Mouse (Mus musculus): ENCODE results near the gene Zfp369. TPM values are rescaled to one million over a fixed set of nuclear protein-coding genes. Genes with fewer than 3 reads are reported as not detected.

The Zfp369 gene
- polyA plus RNA-seq (2015; fragmentation: Nextera tagmentation; extraction: Ambion mirVana) = 17.6 and 19.4 TPM in 2 replicates

GRCm38 (mm10) chr13:65278383-65279341 lies at the start of gene Zfp369:
Gene Zfp369, plus strand, starts transcription at chr13:65278814.
- H3K36me3 ChIP-seq (ENCODE audit: poor library complexity, severe bottlenecking) = peaks cover 57% of the 10 kb centered on the region
- peak within 1 kb of the TSS; percentile 80 for H3K9ac ChIP-seq
- H3K27me3 ChIP-seq = no peaks in the 10 kb centered on the region
- peaks cover 44% of the 10 kb centered on the region for H3K9me3 ChIP-seq (replicated peaks)
- peak within 1 kb of the TSS; percentile 80 for H3K27ac ChIP-seq
- peak; percentile 98 for ATAC-seq
- under 1% methylated on average over 50 of the region's 50 CpGs for WGBS
- H3K4me3 ChIP-seq = peak within 1 kb of the TSS; percentile 67
- H3K4me2 ChIP-seq = peak within 1 kb of the TSS; percentile 63
- H3K4me1 ChIP-seq = peaks cover 6% of the 10 kb centered on the region; the same call in 1 of the 2 replicates

GRCm38 (mm10) chr13:65237211-65237610 lies 41.4 kb upstream of the Zfp369 start:
- no peaks in the 10 kb centered on the region for H3K27me3 ChIP-seq
- peaks cover 8% of the 10 kb centered on the region for H3K4me1 ChIP-seq
- 78% methylated on average over 9 of the region's 9 CpGs for WGBS
- ATAC-seq = no peak
- H3K9ac ChIP-seq = no peak overlapping the region
- no peak overlapping the region for H3K27ac ChIP-seq
- H3K4me3 ChIP-seq = no peak overlapping the region
- peaks cover 16% of the 10 kb centered on the region; the same call in 1 of the 2 replicates for H3K9me3 ChIP-seq (replicated peaks)
- H3K36me3 ChIP-seq (ENCODE audit: poor library complexity, severe bottlenecking) = no peaks in the 10 kb centered on the region
- H3K4me2 ChIP-seq = no peak overlapping the region

DNA sequence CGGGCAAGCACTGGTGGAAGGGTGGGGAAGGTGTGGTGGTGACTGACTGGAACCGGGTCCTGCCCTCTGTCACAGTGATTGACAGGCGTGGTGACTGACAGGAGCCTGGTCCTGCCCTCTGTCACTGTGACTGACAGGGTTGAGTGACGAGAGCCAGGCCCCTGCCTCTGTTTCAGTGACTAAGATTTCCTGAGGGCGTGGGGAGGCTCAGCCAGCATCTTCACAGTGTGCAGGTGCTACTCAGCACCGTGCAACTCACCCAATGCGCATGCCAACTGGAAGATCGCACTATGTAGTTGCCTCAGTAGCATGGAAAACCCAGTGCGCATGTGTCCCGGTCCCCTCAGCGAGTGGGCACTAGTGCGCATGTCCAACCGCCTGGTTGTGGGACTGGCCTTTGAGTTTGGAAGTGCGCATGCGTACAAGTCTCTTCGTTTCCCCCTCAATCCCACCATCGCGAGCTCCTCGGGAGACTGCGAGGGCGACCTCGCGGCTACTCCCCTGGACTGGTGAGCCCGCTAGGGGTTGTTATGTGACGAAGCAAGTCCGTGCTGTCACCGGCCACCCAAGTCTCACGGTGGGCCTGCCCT lies 38.0 kb upstream of the Zfp369 start:
- Histone ChIP-seq H3K9ac (peak overlapping the region; percentile 70), H3K27ac (peak overlapping the region; percentile 86), H3K4me3 (peak overlapping the region; percentile 75), H3K9me3 (replicated peaks) (peaks cover 42% of the 10 kb centered on the region), H3K4me2 (peak overlapping the region; percentile 93), H3K4me1 (peaks cover 15% of the 10 kb centered on the region), H3K27me3 (no peaks in the 10 kb centered on the region), H3K36me3 (ENCODE audit: poor library complexity, severe bottlenecking) (peaks cover 14% of the 10 kb centered on the region)
- ATAC-seq = peak; percentile 96
- WGBS = under 1% methylated on average over 28 of the region's 28 CpGs

DNA sequence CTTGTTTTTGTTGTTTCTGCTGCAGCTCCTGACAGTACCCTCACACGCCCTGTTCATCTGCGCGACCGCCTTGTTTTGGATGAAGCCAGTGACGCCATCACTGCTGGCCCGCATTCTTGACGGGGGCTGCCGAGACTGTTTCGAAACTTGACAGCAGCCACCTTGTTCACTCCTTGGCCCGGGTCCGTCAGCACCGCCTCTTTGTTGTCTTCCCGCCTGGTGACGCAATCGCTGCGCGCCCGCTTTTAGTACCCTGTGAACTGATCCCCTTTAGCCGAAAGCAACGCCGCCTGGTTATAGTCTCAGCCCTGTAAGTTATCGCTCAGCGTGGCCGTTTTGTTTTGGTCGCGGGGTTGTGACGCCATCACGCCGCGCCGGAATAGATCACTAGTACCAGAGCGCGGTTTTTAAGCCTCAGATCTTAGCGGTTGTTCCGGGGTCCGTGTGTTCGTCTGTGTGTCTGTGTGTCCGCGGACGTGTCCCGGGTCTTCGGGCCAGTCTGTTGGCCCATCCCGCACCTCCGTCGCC lies 37.5 kb upstream of the Zfp369 start:
- peaks cover 20% of the 10 kb centered on the region for H3K36me3 ChIP-seq (ENCODE audit: poor library complexity, severe bottlenecking)
- H3K4me1 ChIP-seq = peaks cover 15% of the 10 kb centered on the region
- H3K4me2 ChIP-seq = peak overlapping the region; percentile 93
- H3K27me3 ChIP-seq = no peaks in the 10 kb centered on the region
- under 1% methylated on average over 45 of the region's 45 CpGs for WGBS
- peak overlapping the region; percentile 86 for H3K27ac ChIP-seq
- ATAC-seq = peak; percentile 85
- peaks cover 47% of the 10 kb centered on the region for H3K9me3 ChIP-seq (replicated peaks)
- peak overlapping the region; percentile 70 for H3K9ac ChIP-seq
- H3K4me3 ChIP-seq = peak overlapping the region; percentile 75

DNA sequence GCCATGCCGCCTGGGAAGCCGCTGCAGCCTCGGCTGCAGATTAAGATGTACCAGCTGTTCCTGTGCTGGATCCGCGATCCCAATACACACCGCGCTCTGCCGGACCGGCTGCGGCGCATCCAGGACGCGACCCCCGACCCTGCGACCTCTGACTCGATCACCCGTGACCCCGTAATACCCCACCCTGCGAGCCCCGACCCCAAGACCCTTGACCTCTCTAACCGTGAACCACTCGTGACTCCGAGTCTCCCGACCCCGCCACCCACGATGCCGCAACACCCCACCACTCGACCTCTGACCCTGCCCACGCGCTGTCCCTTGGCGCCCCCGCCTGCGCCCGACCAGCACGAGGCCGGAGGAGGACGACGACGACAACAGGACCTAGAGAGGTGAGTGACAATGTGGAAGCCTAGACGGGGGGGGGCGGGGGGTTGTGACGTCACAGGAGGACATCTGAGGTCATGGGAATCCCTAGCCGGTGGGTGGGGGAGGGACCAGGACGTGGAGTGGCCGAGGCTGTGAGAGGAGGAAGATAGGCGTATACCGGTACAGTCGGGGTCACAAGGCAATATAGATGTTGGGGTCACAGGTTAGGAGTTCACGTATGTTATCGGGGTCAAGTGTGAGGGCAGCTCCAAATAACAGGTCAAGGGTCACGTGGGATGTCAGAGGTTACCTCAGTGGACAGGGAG lies 36.8 kb upstream of the Zfp369 start:
- Histone ChIP-seq H3K4me1 (peaks cover 15% of the 10 kb centered on the region), H3K36me3 (ENCODE audit: poor library complexity, severe bottlenecking) (peaks cover 21% of the 10 kb centered on the region), H3K9ac (peak overlapping the region; percentile 70), H3K27ac (peak overlapping the region; percentile 86), H3K9me3 (replicated peaks) (peaks cover 44% of the 10 kb centered on the region), H3K4me3 (peak overlapping the region; percentile 75), H3K27me3 (no peaks in the 10 kb centered on the region), H3K4me2 (peak overlapping the region; percentile 93)
- WGBS = 4% methylated on average over 51 of the region's 51 CpGs
- ATAC-seq = no peak

DNA sequence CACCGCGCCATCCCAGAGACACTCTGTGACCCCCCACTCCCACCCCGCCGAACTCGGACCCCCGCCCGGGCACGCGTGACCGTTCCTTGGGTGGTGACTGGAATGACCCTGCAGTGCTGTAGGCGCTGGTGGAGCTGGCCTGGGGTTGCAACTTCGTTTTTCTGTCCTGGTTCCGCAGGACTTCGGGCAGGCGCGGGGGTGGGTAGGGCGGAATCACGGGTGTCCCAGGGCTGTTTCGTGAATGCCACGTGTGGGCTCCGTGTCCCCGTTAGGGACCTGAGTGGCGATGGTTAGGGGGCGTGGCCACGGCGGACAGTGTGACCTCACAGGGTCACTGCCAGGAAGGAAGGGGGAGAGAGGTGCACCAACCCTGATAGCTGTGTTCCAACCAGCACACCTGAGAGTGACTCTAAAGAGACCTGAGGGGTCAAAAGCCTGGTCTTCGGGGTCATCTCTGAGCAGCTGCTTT lies 36.3 kb upstream of the Zfp369 start:
- H3K9me3 ChIP-seq (replicated peaks) = peaks cover 38% of the 10 kb centered on the region
- H3K4me1 ChIP-seq = peaks cover 15% of the 10 kb centered on the region
- H3K9ac ChIP-seq = peak overlapping the region; percentile 70; the same call in 1 of the 2 replicates
- peaks cover 22% of the 10 kb centered on the region for H3K36me3 ChIP-seq (ENCODE audit: poor library complexity, severe bottlenecking)
- ATAC-seq = no peak
- no peak overlapping the region for H3K27ac ChIP-seq
- H3K4me3 ChIP-seq = peak overlapping the region; percentile 75
- WGBS = 45% methylated on average over 27 of the region's 27 CpGs
- H3K27me3 ChIP-seq = no peaks in the 10 kb centered on the region
- peak overlapping the region; percentile 93 for H3K4me2 ChIP-seq

DNA sequence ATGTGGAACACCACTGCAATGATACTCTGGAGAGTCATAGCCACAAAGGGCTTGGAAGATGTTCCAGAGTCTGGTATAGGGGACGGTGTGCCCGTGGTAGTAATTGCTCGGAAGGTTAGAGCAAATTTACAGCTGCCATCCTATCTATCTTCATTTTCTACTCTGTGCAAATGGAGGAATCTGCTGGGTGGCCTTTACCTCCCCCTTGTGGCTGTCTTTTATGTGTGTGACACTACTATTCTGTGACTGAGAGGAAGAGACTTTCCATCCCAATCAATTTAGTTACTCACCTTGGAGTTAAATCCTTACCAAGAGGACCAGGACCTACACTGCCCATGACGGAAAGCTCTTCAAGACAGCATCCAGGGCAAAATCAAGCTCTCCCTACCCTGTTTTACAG lies 35.3 kb upstream of the Zfp369 start:
- no peaks in the 10 kb centered on the region for H3K27me3 ChIP-seq
- peaks cover 29% of the 10 kb centered on the region for H3K36me3 ChIP-seq (ENCODE audit: poor library complexity, severe bottlenecking)
- no peak for ATAC-seq
- H3K9me3 ChIP-seq (replicated peaks) = peaks cover 35% of the 10 kb centered on the region
- H3K9ac ChIP-seq = no peak overlapping the region
- H3K27ac ChIP-seq = no peak overlapping the region
- H3K4me3 ChIP-seq = no peak overlapping the region
- 97% methylated on average over 4 of the region's 4 CpGs for WGBS
- H3K4me2 ChIP-seq = no peak overlapping the region
- peaks cover 15% of the 10 kb centered on the region for H3K4me1 ChIP-seq

GRCm38 (mm10) chr13:65258175-65258954 lies 20.2 kb upstream of the Zfp369 start:
- no peaks in the 10 kb centered on the region for H3K27me3 ChIP-seq
- H3K4me1 ChIP-seq = no peaks in the 10 kb centered on the region
- peak overlapping the region; percentile 16 for H3K4me3 ChIP-seq
- peak; percentile 80 for ATAC-seq
- no peak overlapping the region for H3K9ac ChIP-seq
- peaks cover 49% of the 10 kb centered on the region for H3K36me3 ChIP-seq (ENCODE audit: poor library complexity, severe bottlenecking)
- peak overlapping the region; percentile 37 for H3K4me2 ChIP-seq
- 26% methylated on average over 36 of the region's 36 CpGs for WGBS
- H3K27ac ChIP-seq = no peak overlapping the region
- peaks cover 70% of the 10 kb centered on the region for H3K9me3 ChIP-seq (replicated peaks)

DNA sequence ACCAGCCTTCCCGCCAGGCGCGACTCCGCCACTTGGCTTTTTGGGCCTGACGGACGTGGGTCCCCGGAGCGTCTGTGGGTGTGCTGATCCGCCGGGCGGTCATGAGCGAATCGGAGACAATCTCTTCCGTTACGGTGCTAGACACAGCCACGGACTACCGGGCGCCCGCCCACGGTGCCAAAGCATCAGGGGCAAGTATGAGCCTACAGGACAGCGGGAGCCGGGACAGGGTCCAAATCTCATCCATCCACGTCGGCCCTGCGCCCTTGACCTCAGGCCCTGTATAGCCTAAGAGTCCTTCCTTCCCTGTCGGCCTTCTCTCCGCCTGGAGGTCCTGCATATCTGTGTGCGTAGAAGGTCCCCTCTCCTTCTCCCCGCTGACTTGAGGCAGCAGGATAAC lies 19.4 kb upstream of the Zfp369 start, which contains the start of gene Gm10775:
TSS of gene Gm10775 (plus strand) at position 301 of the 400 bp plus-strand sequence.
- Histone ChIP-seq H3K4me3 (peak within 1 kb of the TSS; percentile 16), H3K9me3 (replicated peaks) (peaks cover 79% of the 10 kb centered on the region), H3K4me1 (no peaks in the 10 kb centered on the region), H3K36me3 (ENCODE audit: poor library complexity, severe bottlenecking) (peaks cover 58% of the 10 kb centered on the region), H3K27ac (no peak within 1 kb of the TSS), H3K4me2 (peak within 1 kb of the TSS; percentile 37), H3K9ac (no peak within 1 kb of the TSS), H3K27me3 (no peaks in the 10 kb centered on the region)
- WGBS = 49% methylated on average over 27 of the region's 29 CpGs
- ATAC-seq = peak; percentile 20; the same call in 1 of the 2 replicates

GRCm38 (mm10) chr13:65262086-65262485 lies 16.5 kb upstream of the Zfp369 start:
- Histone ChIP-seq H3K27ac (no peak overlapping the region), H3K36me3 (ENCODE audit: poor library complexity, severe bottlenecking) (peaks cover 74% of the 10 kb centered on the region), H3K27me3 (no peaks in the 10 kb centered on the region), H3K4me2 (no peak overlapping the region), H3K4me3 (no peak overlapping the region), H3K9ac (no peak overlapping the region), H3K4me1 (no peaks in the 10 kb centered on the region), H3K9me3 (replicated peaks) (peaks cover 83% of the 10 kb centered on the region)
- ATAC-seq = no peak
- WGBS = 96% methylated on average over 5 of the region's 5 CpGs

- Histone ChIP-seq H3K27me3 (no peaks in the 10 kb centered on the region), H3K4me2 (peak overlapping the region; percentile 63), H3K27ac (peak overlapping the region; percentile 80), H3K9me3 (replicated peaks) (peaks cover 51% of the 10 kb centered on the region), H3K4me1 (peaks cover 6% of the 10 kb centered on the region; the same call in 1 of the 2 replicates), H3K4me3 (peak overlapping the region; percentile 67), H3K9ac (peak overlapping the region; percentile 80), H3K36me3 (ENCODE audit: poor library complexity, severe bottlenecking) (peaks cover 59% of the 10 kb centered on the region)
- WGBS = 14% methylated on average over 9 of the region's 9 CpGs
- ATAC-seq = peak; percentile 41
These were observed 626 bp upstream of the Zfp369 start for GRCm38 (mm10) chr13:65277994-65278382.
